Mouse (Mus musculus): Measurements from ENCODE around the gene Vmn1r170. TPM values are rescaled to one million over a fixed set of nuclear protein-coding genes. Genes with fewer than 3 reads are reported as not detected.
"Not testable (repeated sequence)": the region's sequence is repeated elsewhere in the genome, so short reads cannot be mapped to it uniquely, and the experiment has no call there.

Vmn1r170 gene
- polyA plus RNA-seq (2015; fragmentation: Nextera tagmentation; extraction: Ambion mirVana): not detected in 2 replicates

DNA sequence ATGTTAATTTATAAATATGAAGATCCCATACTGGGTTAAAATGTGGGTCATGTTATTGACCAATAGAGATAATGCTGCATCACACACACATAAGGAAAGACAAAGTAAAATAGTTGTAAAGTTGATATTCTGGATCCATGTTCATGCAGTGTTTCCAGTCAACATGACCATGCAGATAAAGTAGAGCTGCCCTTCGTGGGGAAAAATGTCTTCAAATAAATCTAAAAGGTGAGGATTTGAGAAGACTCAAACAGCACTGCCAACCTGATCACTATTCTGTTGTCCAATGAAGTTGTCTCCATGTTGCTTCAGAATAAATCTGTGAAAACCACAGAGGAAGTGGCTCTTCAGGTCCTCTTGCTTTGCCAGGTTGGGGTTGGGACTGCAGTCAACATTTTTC lies at the start of gene Vmn1r170:
Gene Vmn1r170, plus strand, starts transcription at position 301 of the 400 bp plus-strand sequence.
- not testable (repeated sequence) for H3K4me1 ChIP-seq (replicated peaks; ENCODE audit: insufficient read depth, low read length); H3K4me2 ChIP-seq (ENCODE audit: low read length); ATAC-seq (replicated peaks; ENCODE audit: low FRiP score, low read depth); H3K36me3 ChIP-seq (ENCODE audit: insufficient read depth, low read length); H3K4me3 ChIP-seq (replicated peaks; ENCODE audit: low read depth, low read length); H3K9me3 ChIP-seq (replicated peaks; ENCODE audit: low read length); H3K27ac ChIP-seq; H3K27me3 ChIP-seq (ENCODE audit: insufficient read depth, low read length); H3K9ac ChIP-seq (ENCODE audit: low read depth, low read length); DNase-seq (ENCODE audit: low spot score)
- 36% methylated on average over 1 of the region's 1 CpGs for WGBS

- not testable (repeated sequence) for H3K4me1 ChIP-seq (replicated peaks; ENCODE audit: insufficient read depth, low read length); DNase-seq (ENCODE audit: low spot score); H3K27me3 ChIP-seq (ENCODE audit: insufficient read depth, low read length); H3K9ac ChIP-seq (ENCODE audit: low read depth, low read length); ATAC-seq (replicated peaks; ENCODE audit: low FRiP score, low read depth); H3K36me3 ChIP-seq (ENCODE audit: insufficient read depth, low read length); H3K4me2 ChIP-seq (ENCODE audit: low read length); H3K4me3 ChIP-seq (replicated peaks; ENCODE audit: low read depth, low read length); H3K27ac ChIP-seq; H3K9me3 ChIP-seq (replicated peaks; ENCODE audit: low read length)
- 74% methylated on average over 1 of the region's 2 CpGs for WGBS
Measured at GRCm38 (mm10) chr7:23575226-23575625, 30.7 kb upstream of the Vmn1r170 start, which contains the start of gene Vmn1r169. Gene Vmn1r169, plus strand, starts transcription at chr7:23575526.

DNA sequence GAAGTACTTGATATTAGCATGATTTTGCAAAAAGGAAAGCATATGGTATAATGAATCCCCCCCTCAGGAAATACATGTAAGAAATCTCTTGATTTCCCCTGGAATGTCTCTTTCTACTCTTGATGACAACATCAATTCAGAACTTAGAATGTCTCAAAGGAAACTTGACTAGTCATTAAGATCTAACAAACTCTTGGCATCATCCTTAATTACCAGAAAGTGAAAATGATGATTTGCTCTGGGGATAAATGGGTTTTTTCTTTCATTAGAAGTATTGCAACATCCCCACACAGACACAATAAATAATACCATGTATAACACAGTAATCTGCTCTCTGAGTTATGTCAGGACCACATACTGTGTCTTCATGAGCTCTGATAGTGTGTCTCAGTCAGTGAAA lies 24.4 kb downstream of the Vmn1r170 start, which contains the start of gene Vmn1r171:
Gene Vmn1r171, plus strand, starts transcription at position 301 of the 400 bp plus-strand sequence.
- H3K9me3 ChIP-seq (replicated peaks; ENCODE audit: low read length): no peaks in the 10 kb centered on the region
- no peak within 1 kb of the TSS for H3K4me3 ChIP-seq (replicated peaks; ENCODE audit: low read depth, low read length)
- H3K36me3 ChIP-seq (ENCODE audit: insufficient read depth, low read length): no peaks in the 10 kb centered on the region
- no peak for TF ChIP-seq CTCF (IDR thresholded peaks at IDR 0.05; ENCODE audit: low read depth)
- H3K4me1 ChIP-seq (replicated peaks; ENCODE audit: insufficient read depth, low read length): no peaks in the 10 kb centered on the region
- no peak within 1 kb of the TSS for H3K27ac ChIP-seq
- no peak for ATAC-seq (replicated peaks; ENCODE audit: low FRiP score, low read depth)
- H3K4me2 ChIP-seq (ENCODE audit: low read length): no peak within 1 kb of the TSS
- H3K9ac ChIP-seq (ENCODE audit: low read depth, low read length): no peak within 1 kb of the TSS
- no peak for DNase-seq (ENCODE audit: low spot score)
- H3K27me3 ChIP-seq (ENCODE audit: insufficient read depth, low read length): no peaks in the 10 kb centered on the region

Other genes starting within 250 kb of the Vmn1r170 start
- not detected in 2 replicates for gene Nlrp5, start 220.3 kb upstream of the Vmn1r170 start, polyA plus RNA-seq (2015; fragmentation: Nextera tagmentation; extraction: Ambion mirVana)
- not detected in 2 replicates for gene Vmn1r167, start 99.0 kb upstream of the Vmn1r170 start, polyA plus RNA-seq (2015; fragmentation: Nextera tagmentation; extraction: Ambion mirVana)
- not detected in 2 replicates for gene Vmn1r168, start 66.4 kb upstream of the Vmn1r170 start, polyA plus RNA-seq (2015; fragmentation: Nextera tagmentation; extraction: Ambion mirVana)
- gene Vmn1r169, start 30.6 kb upstream of the Vmn1r170 start, polyA plus RNA-seq (2015; fragmentation: Nextera tagmentation; extraction: Ambion mirVana): not detected in 2 replicates
- gene Vmn1r171, start 24.5 kb downstream of the Vmn1r170 start, polyA plus RNA-seq (2015; fragmentation: Nextera tagmentation; extraction: Ambion mirVana): not detected in 2 replicates
- gene Vmn1r172, start 52.1 kb downstream of the Vmn1r170 start, polyA plus RNA-seq (2015; fragmentation: Nextera tagmentation; extraction: Ambion mirVana): not detected in 2 replicates
- gene Vmn1r173, start 94.5 kb downstream of the Vmn1r170 start, polyA plus RNA-seq (2015; fragmentation: Nextera tagmentation; extraction: Ambion mirVana): not detected in 2 replicates
- gene Vmn1r174, start 146.1 kb downstream of the Vmn1r170 start, polyA plus RNA-seq (2015; fragmentation: Nextera tagmentation; extraction: Ambion mirVana): not detected in 2 replicates
- not detected in 2 replicates for gene Vmn1r175, start 204.5 kb downstream of the Vmn1r170 start, polyA plus RNA-seq (2015; fragmentation: Nextera tagmentation; extraction: Ambion mirVana)
- not detected in 2 replicates for gene Vmn1r176, start 231.2 kb downstream of the Vmn1r170 start, polyA plus RNA-seq (2015; fragmentation: Nextera tagmentation; extraction: Ambion mirVana)

Data from kidney, postnatal 0 days (tissue).